ENCODE assay signal across 26 mouse cellular contexts in the genomic region with DNA sequence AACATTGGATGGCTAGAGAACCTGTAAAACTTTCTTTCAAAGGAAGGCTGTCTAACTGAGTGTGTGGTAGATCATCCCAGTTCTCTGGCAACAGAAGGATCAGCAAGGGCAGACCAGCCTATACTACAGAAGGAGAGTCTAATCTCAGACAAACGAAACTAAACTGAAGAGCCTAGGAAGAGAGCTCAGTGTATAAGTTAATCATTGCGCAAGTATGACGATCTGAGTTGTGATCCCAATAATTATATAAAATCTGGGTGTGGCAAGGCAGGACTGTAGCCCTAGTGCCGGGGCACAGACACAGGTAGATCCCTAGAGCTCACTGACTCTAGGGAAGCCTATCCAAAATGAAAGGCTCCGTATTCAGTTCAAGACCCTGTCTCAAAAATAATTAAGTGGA. TPM values are rescaled to one million over a fixed set of nuclear protein-coding genes. Genes with fewer than 3 reads are reported as not detected.
DNase-seq lines count a peak whose midpoint lies in the region; ATAC-seq and TF ChIP-seq lines count a peak whose summit lies in the region.
"Had no signal": no experiment of that assay in that cellular context is flagged by ENCODE, and none has a peak within 500 bp of the region (broad histone marks: within the 10 kb centered on the region; RNA-seq: fewer than 3 reads in every experiment).

No protein-coding gene starts in this region.

- intact Hi-C loops in heart, postnatal 14 days (cut with DNase I), result no loop called here

- peak; percentile 17; the same call in 1 of the 2 replicates for ATAC-seq in hindbrain, embryonic 11.5 days (ENCODE audit: low FRiP score)
- ATAC-seq in intestine, embryonic 14.5 days (replicated peaks; ENCODE audit: low FRiP score, low TSS enrichment, low read depth), result 0 out of 2 replicates have a peak, but pooled peaks have one; percentile 32
- ATAC-seq in intestine, embryonic 16.5 days, result peak; percentile 66
- ATAC-seq: forebrain, embryonic 14.5 days; forebrain, embryonic 16.5 days had no signal

- no peak overlapping the region for H3K9ac ChIP-seq in hindbrain, embryonic 11.5 days (ENCODE audit: low read depth, low read length)
- no peak overlapping the region for H3K9ac ChIP-seq in intestine, embryonic 14.5 days (ENCODE audit: low read length)
- no peak overlapping the region for H3K9ac ChIP-seq in intestine, embryonic 16.5 days (ENCODE audit: low read depth, low read length)
- H3K9ac ChIP-seq: embryonic facial prominence, embryonic 13.5 days; embryonic facial prominence, embryonic 15.5 days; forebrain, embryonic 12.5 days had no signal

- H3K4me2 ChIP-seq in hindbrain, embryonic 11.5 days (replicated peaks; ENCODE audit: low read depth, low read length), result no peak overlapping the region
- no peak overlapping the region for H3K4me2 ChIP-seq in intestine, embryonic 14.5 days (ENCODE audit: low read length)
- no peak overlapping the region for H3K4me2 ChIP-seq in intestine, embryonic 16.5 days (ENCODE audit: low read depth, low read length)
- H3K4me2 ChIP-seq: embryonic facial prominence, embryonic 13.5 days; embryonic facial prominence, embryonic 15.5 days; forebrain, embryonic 12.5 days had no signal

- H3K9me3 ChIP-seq in hindbrain, embryonic 11.5 days (ENCODE audit: control insufficient read depth, low read length), result no peaks in the 10 kb centered on the region
- H3K9me3 ChIP-seq in hindbrain, embryonic 10.5 days, result no peaks in the 10 kb centered on the region
- H3K9me3 ChIP-seq in intestine, embryonic 14.5 days (ENCODE audit: control insufficient read depth, low read length), result no peaks in the 10 kb centered on the region
- H3K9me3 ChIP-seq in intestine, embryonic 16.5 days (ENCODE audit: control insufficient read depth, low read length), result no peaks in the 10 kb centered on the region
- H3K9me3 ChIP-seq: embryonic facial prominence, embryonic 13.5 days; embryonic facial prominence, embryonic 15.5 days; forebrain, embryonic 10.5 days; forebrain, embryonic 12.5 days had no signal

- no peaks in the 10 kb centered on the region for H3K36me3 ChIP-seq in hindbrain, embryonic 11.5 days (ENCODE audit: control insufficient read depth, insufficient read depth, low read length)
- no peaks in the 10 kb centered on the region for H3K36me3 ChIP-seq in hindbrain, embryonic 10.5 days
- no peaks in the 10 kb centered on the region for H3K36me3 ChIP-seq in intestine, embryonic 14.5 days (ENCODE audit: control insufficient read depth, insufficient read depth, low read length)
- no peaks in the 10 kb centered on the region for H3K36me3 ChIP-seq in intestine, embryonic 16.5 days (ENCODE audit: control insufficient read depth, insufficient read depth, low read length)
- no peaks in the 10 kb centered on the region for H3K36me3 ChIP-seq in small intestine, adult 2 months (ENCODE audit: control insufficient read depth, insufficient read depth, low read length)
- H3K36me3 ChIP-seq: embryonic facial prominence, embryonic 13.5 days; embryonic facial prominence, embryonic 15.5 days; forebrain, embryonic 10.5 days; forebrain, embryonic 12.5 days had no signal

- H3K4me1 ChIP-seq in hindbrain, embryonic 11.5 days (replicated peaks; ENCODE audit: control insufficient read depth, insufficient read depth, low read length), result no peaks in the 10 kb centered on the region
- H3K4me1 ChIP-seq in hindbrain, embryonic 10.5 days (replicated peaks), result no peaks in the 10 kb centered on the region
- no peaks in the 10 kb centered on the region for H3K4me1 ChIP-seq in intestine, embryonic 14.5 days (replicated peaks; ENCODE audit: control insufficient read depth, insufficient read depth, low read length)
- H3K4me1 ChIP-seq in intestine, embryonic 16.5 days (ENCODE audit: control insufficient read depth, insufficient read depth, low read length), result no peaks in the 10 kb centered on the region
- H3K4me1 ChIP-seq in small intestine, adult 2 months (ENCODE audit: control insufficient read depth, insufficient read depth, insufficient read length, low read length), result peaks cover 9% of the 10 kb centered on the region; the same call in 1 of the 2 replicates
- H3K4me1 ChIP-seq: embryonic facial prominence, embryonic 15.5 days; forebrain, embryonic 10.5 days; forebrain, embryonic 12.5 days had no signal

- H3K27me3 ChIP-seq in hindbrain, embryonic 11.5 days (ENCODE audit: control insufficient read depth, insufficient read depth, low read length), result no peaks in the 10 kb centered on the region
- no peaks in the 10 kb centered on the region for H3K27me3 ChIP-seq in hindbrain, embryonic 10.5 days (ENCODE audit: insufficient read depth, poor library complexity, severe bottlenecking)
- H3K27me3 ChIP-seq in intestine, embryonic 14.5 days (replicated peaks; ENCODE audit: control insufficient read depth, insufficient read depth, low read length), result no peaks in the 10 kb centered on the region
- H3K27me3 ChIP-seq in intestine, embryonic 16.5 days (replicated peaks; ENCODE audit: control insufficient read depth, insufficient read depth, low read length), result no peaks in the 10 kb centered on the region
- no peaks in the 10 kb centered on the region for H3K27me3 ChIP-seq in small intestine, adult 2 months (ENCODE audit: control insufficient read depth, insufficient read depth, low read length)
- H3K27me3 ChIP-seq: embryonic facial prominence, embryonic 13.5 days; embryonic facial prominence, embryonic 15.5 days; forebrain, embryonic 12.5 days had no signal

- TF ChIP-seq POLR2A in small intestine, adult 2 months (IDR thresholded peaks at IDR 0.05; ENCODE audit: low read depth, low read length), result no peak

- no peak for DNase-seq in hindbrain, embryonic 11.5 days (ENCODE audit: low spot score)
- DNase-seq in hindbrain, embryonic 10.5 days (ENCODE audit: low spot score), result no peak
- DNase-seq in intestine, embryonic 14.5 days (ENCODE audit: low spot score), result no peak
- no peak for DNase-seq in heart, postnatal 14 days
- no peak for DNase-seq in ovary, postnatal 36 days (ENCODE audit: low spot score)
- DNase-seq in thymus, adult 18-20 months, result no peak
- DNase-seq: adrenal gland, adult 2 months; adrenal gland, postnatal 10 days; adrenal gland, postnatal 25 days; cerebellum, adult 11 months; cerebellum, adult 18-20 months; cerebellum, adult 8-10 months; cerebellum, adult 9-11 months; cerebellum, postnatal 14 days; cerebellum, postnatal 36 days; embryo, embryonic 11 days had no signal

- no peak for TF ChIP-seq CTCF in small intestine, adult 2 months (IDR thresholded peaks at IDR 0.05; ENCODE audit: extremely low read depth, insufficient read length, insufficient replicate concordance, low read depth, low read length)

- 94% methylated on average over 5 of the region's 5 CpGs for WGBS in hindbrain, embryonic 11.5 days
- 89% methylated on average over 5 of the region's 5 CpGs for WGBS in hindbrain, embryonic 10.5 days
- 87% methylated on average over 5 of the region's 5 CpGs for WGBS in intestine, embryonic 14.5 days
- 73% methylated on average over 5 of the region's 5 CpGs for WGBS in intestine, embryonic 16.5 days
- 35% methylated on average over 5 of the region's 5 CpGs for WGBS in small intestine, adult 2 months

- no peak overlapping the region for H3K27ac ChIP-seq in hindbrain, embryonic 11.5 days (ENCODE audit: low read depth, low read length)
- no peak overlapping the region for H3K27ac ChIP-seq in hindbrain, embryonic 10.5 days
- no peak overlapping the region for H3K27ac ChIP-seq in intestine, embryonic 14.5 days (ENCODE audit: low read depth)
- no peak overlapping the region for H3K27ac ChIP-seq in intestine, embryonic 16.5 days (ENCODE audit: low read length)
- H3K27ac ChIP-seq in small intestine, adult 2 months (ENCODE audit: insufficient read depth, low read depth, low read length), result peak overlapping the region; percentile 45
- H3K27ac ChIP-seq: embryonic facial prominence, embryonic 13.5 days; embryonic facial prominence, embryonic 15.5 days; forebrain, embryonic 10.5 days; forebrain, embryonic 12.5 days had no signal

- no peak overlapping the region for H3K4me3 ChIP-seq in hindbrain, embryonic 11.5 days (ENCODE audit: low read depth, low read length)
- H3K4me3 ChIP-seq in hindbrain, embryonic 10.5 days, result no peak overlapping the region
- H3K4me3 ChIP-seq in intestine, embryonic 14.5 days (ENCODE audit: low read depth, low read length), result no peak overlapping the region
- no peak overlapping the region for H3K4me3 ChIP-seq in intestine, embryonic 16.5 days (ENCODE audit: low read length)
- no peak overlapping the region for H3K4me3 ChIP-seq in small intestine, adult 2 months (ENCODE audit: low read depth, low read length)
- H3K4me3 ChIP-seq: embryonic facial prominence, embryonic 13.5 days; embryonic facial prominence, embryonic 15.5 days; erythroblast, embryonic 14.5 days; forebrain, embryonic 10.5 days; forebrain, embryonic 12.5 days had no signal

RNA-seq across cellular contexts. Expression of a gene that starts 3.2 kb away (rescaled TPM):
- polyA plus RNA-seq in hindbrain, embryonic 11.5 days (2014; fragmentation: Nextera tagmentation; extraction: Ambion mirVana), result 0.11 and 0.20 TPM in 2 replicates
- polyA plus RNA-seq in hindbrain, embryonic 10.5 days (2016; fragmentation: Nextera tagmentation; extraction: Ambion mirVana), result 0.27 and 0.30 TPM in 2 replicates
- polyA plus RNA-seq in intestine, embryonic 14.5 days (2014; fragmentation: Nextera tagmentation; extraction: Ambion mirVana), result 0.93 and 1.1 TPM in 2 replicates
- polyA plus RNA-seq in intestine, embryonic 16.5 days (2015; fragmentation: Nextera tagmentation; extraction: Ambion mirVana), result 1.1 and 1.8 TPM in 2 replicates
- polyA plus RNA-seq in small intestine, adult 2 months (2012; rRNA removed), result 5.2 and 24.2 TPM in 2 replicates
- total RNA-seq in heart, postnatal 14 days (2021), result 1 to 10 TPM; 1.1 to 4.7 TPM
- total RNA-seq: MEL had no signal
- polyA plus RNA-seq: erythroblast, embryonic 14.5 days; forebrain, embryonic 14.5 days had no signal
